Mouse (Mus musculus): ENCODE measurements around the gene Dusp8.
A peak's percentile ranks its signal among the peaks of the same experiment; 100 is the strongest.

The Dusp8 gene

GRCm38 (mm10) chr7:142045344-142045743 lies 50.3 kb downstream of the Dusp8 start:
- no peak for DNase-seq

- no peak for DNase-seq
Measured at GRCm38 (mm10) chr7:142040756-142041155, 54.9 kb downstream of the Dusp8 start.

GRCm38 (mm10) chr7:142037553-142038170 lies 58.0 kb downstream of the Dusp8 start:
- peak; percentile 57 for DNase-seq

GRCm38 (mm10) chr7:142035048-142035811 lies 60.4 kb downstream of the Dusp8 start:
- DNase-seq: no peak

- DNase-seq: peak; percentile 65
Measured at GRCm38 (mm10) chr7:142034198-142034597, 61.4 kb downstream of the Dusp8 start.

- DNase-seq: no peak
Measured at GRCm38 (mm10) chr7:142030073-142030472, 65.6 kb downstream of the Dusp8 start.

Data from cerebellum, adult 11-12 months (tissue).